Mouse (Mus musculus): ENCODE results near the gene Tbp. TPM values are rescaled to one million over a fixed set of nuclear protein-coding genes. Genes with fewer than 3 reads are reported as not detected.
A peak's percentile ranks its signal among the peaks of the same experiment; 100 is the strongest.

Gene Tbp
- total RNA-seq (2012; rRNA removed), result 35.6 and 39.4 TPM in 2 replicates

DNA sequence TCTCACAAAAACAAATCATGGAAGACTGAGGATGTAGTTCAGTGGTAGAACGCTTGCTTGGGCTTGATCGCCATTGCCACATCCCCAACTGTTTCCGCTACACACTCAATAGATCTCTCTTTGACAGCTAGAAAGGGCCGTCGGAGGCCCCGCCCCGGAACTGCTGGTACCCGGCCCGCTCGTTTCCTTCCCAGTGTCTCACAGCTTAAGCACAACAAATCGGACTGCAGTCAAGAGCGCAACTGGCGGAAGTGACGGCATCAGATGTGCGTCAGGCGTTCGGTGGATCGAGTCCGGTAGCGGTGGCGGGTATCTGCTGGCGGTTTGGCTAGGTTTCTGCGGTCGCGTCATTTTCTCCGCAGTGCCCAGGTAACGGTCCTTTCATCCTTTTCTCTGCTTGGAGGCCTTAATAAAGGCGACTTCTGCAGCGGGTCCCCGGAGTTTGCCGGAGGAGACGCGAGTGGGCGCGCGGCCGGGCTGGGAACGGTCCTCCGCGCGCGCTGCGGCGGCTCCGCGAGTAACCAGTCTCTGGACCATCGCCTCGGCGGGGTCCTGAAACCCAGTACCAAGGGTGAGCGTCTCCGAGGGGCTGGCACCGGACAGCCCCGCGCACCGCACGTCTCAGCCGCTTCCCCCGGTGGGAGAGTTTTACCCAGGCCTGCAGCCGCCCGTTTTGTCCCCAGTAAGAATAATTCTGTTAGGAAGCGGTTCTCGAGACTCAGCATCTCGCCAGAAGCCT, at the start of gene Tbp, which contains the start of gene Psmb1:
TSS of gene Tbp (plus strand) at position 233 of the 739 bp plus-strand sequence.
TSS of gene Psmb1 (minus strand) at position 96 of the 739 bp plus-strand sequence.
- Histone ChIP-seq H3K4me3 (ENCODE audit: insufficient read depth in 1 of 2, low read depth in 1 of 2, low read length in 2 of 2, poor library complexity in 1 of 2, severe bottlenecking in 1 of 2) (peak within 1 kb of the TSS; percentile 90 to 96), H3K4me1 (ENCODE audit: control insufficient read depth in 2 of 2, insufficient read depth in 2 of 2, low read length in 2 of 2, poor library complexity in 1 of 2) (peaks cover 0 to 5% of the 10 kb centered on the region in 2 experiments; a peak in 2 of 4 replicates), H3K36me3 (ENCODE audit: control insufficient read depth, insufficient read depth, low read length, poor library complexity, severe bottlenecking) (peaks cover 11% of the 10 kb centered on the region), H3K27ac (ENCODE audit: insufficient read depth, low read depth, low read length, poor library complexity, severe bottlenecking) (no peak within 1 kb of the TSS), H3K9me3 (ENCODE audit: control insufficient read depth, insufficient read depth, low read depth, low read length) (no peaks in the 10 kb centered on the region), H3K9ac (ENCODE audit: insufficient read depth, low read depth, low read length, poor library complexity, severe bottlenecking) (peak within 1 kb of the TSS; percentile 93)
- TF ChIP-seq CHD2 (IDR thresholded peaks at IDR 0.05; ENCODE audit: low read depth, low read length) (peak; percentile 37; the same call in 1 of the 2 replicates), ZC3H11A (IDR thresholded peaks at IDR 0.05; ENCODE audit: borderline replicate concordance, low read depth, low read length) (no peak), HCFC1 (IDR thresholded peaks at IDR 0.05; ENCODE audit: borderline replicate concordance, insufficient read depth, low read length) (peak; percentile 90), ZNF384 (IDR thresholded peaks at IDR 0.05; ENCODE audit: low read depth, low read length) (no peak)
- in situ Hi-C loops (cut with MboI; ENCODE audit: low sequenced_read_pairs in 2 of 2, unreplicated experiment in 2 of 2), result no loop called here
- DNase-seq (ENCODE audit: low read depth, low spot score), result peak; percentile 93

DNA sequence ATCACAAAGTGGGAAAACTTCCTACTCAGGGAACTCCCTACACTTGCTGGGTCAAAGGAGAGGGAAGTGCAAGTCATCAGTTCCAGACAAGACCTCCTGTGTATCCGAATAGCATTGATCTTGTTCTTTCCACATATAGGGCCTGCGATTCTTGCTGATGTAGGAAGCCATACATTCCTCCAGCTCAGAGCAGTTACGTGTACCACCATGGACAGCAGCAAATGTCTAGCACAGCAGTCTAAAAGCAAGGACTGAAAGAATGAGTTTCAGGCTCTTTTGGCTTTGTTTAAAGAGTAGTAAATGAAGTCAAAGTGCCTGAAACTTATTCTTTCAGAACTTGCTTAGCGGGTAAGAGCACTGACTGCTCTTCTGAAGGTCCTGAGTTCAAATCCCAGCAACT, 44.5 kb upstream of the Tbp start:
- in situ Hi-C loops (cut with MboI; ENCODE audit: low sequenced_read_pairs in 2 of 2, unreplicated experiment in 2 of 2), result loop anchor here in 1 of 2 experiments (25.0 kb wide), 1 partner anchor 393 kb away; no protein-coding TSS in a partner anchor
- TF ChIP-seq HCFC1 (IDR thresholded peaks at IDR 0.05; ENCODE audit: borderline replicate concordance, insufficient read depth, low read length), result no peak
- TF ChIP-seq MAFK (IDR thresholded peaks at IDR 0.05; ENCODE audit: insufficient read depth, low read depth, low read length), result peak; percentile 11; the same call in 1 of the 2 replicates
- no peak overlapping the region for H3K27ac ChIP-seq (ENCODE audit: insufficient read depth, low read depth, low read length, poor library complexity, severe bottlenecking)
- H3K4me3 ChIP-seq (ENCODE audit: insufficient read depth in 1 of 2, low read depth in 1 of 2, low read length in 2 of 2, poor library complexity in 1 of 2, severe bottlenecking in 1 of 2), result no peak overlapping the region
- no peaks in the 10 kb centered on the region for H3K36me3 ChIP-seq (ENCODE audit: control insufficient read depth, insufficient read depth, low read length, poor library complexity, severe bottlenecking)
- no peaks in the 10 kb centered on the region for H3K4me1 ChIP-seq (ENCODE audit: control insufficient read depth in 2 of 2, insufficient read depth in 2 of 2, low read length in 2 of 2, poor library complexity in 1 of 2)
- no peak overlapping the region for H3K9ac ChIP-seq (ENCODE audit: insufficient read depth, low read depth, low read length, poor library complexity, severe bottlenecking)
- DNase-seq (ENCODE audit: low read depth, low spot score), result peak; percentile 26
- no peaks in the 10 kb centered on the region for H3K9me3 ChIP-seq (ENCODE audit: control insufficient read depth, insufficient read depth, low read depth, low read length)

DNA sequence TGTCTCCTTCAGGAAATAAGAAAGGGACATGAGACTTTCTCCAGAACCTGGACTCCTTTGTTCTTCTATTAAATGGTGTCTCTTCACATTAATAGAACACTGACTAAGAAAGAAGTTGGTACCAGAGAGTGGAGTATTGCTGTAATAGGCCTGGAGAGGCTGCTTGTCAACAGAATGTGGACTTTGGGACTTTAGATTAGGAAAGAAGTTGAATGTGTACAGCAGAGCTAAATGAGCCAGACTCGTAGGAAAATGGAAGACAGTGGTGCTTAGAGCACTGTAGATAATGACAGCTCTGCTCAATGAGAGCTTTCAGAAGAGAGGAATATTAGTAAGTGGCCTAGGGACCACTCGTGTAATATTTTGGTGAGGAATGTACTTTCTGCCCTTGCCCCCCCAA, 43.1 kb upstream of the Tbp start:
- in situ Hi-C loops (cut with MboI; ENCODE audit: low sequenced_read_pairs in 2 of 2, unreplicated experiment in 2 of 2), result loop anchor here in 1 of 2 experiments (25.0 kb wide), 1 partner anchor 394 kb away; no protein-coding TSS in a partner anchor
- H3K9me3 ChIP-seq (ENCODE audit: control insufficient read depth, insufficient read depth, low read depth, low read length), result no peaks in the 10 kb centered on the region
- DNase-seq (ENCODE audit: low read depth, low spot score), result no peak
- H3K27ac ChIP-seq (ENCODE audit: insufficient read depth, low read depth, low read length, poor library complexity, severe bottlenecking), result no peak overlapping the region
- TF ChIP-seq CHD2 (IDR thresholded peaks at IDR 0.05; ENCODE audit: low read depth, low read length), result no peak
- no peak for TF ChIP-seq HCFC1 (IDR thresholded peaks at IDR 0.05; ENCODE audit: borderline replicate concordance, insufficient read depth, low read length)
- TF ChIP-seq ZNF384 (IDR thresholded peaks at IDR 0.05; ENCODE audit: low read depth, low read length), result no peak
- TF ChIP-seq ZC3H11A (IDR thresholded peaks at IDR 0.05; ENCODE audit: borderline replicate concordance, low read depth, low read length), result no peak
- TF ChIP-seq MAFK (IDR thresholded peaks at IDR 0.05; ENCODE audit: insufficient read depth, low read depth, low read length), result no peak
- no peak overlapping the region for H3K4me3 ChIP-seq (ENCODE audit: insufficient read depth in 1 of 2, low read depth in 1 of 2, low read length in 2 of 2, poor library complexity in 1 of 2, severe bottlenecking in 1 of 2)
- H3K9ac ChIP-seq (ENCODE audit: insufficient read depth, low read depth, low read length, poor library complexity, severe bottlenecking), result no peak overlapping the region
- H3K36me3 ChIP-seq (ENCODE audit: control insufficient read depth, insufficient read depth, low read length, poor library complexity, severe bottlenecking), result no peaks in the 10 kb centered on the region
- H3K4me1 ChIP-seq (ENCODE audit: control insufficient read depth in 2 of 2, insufficient read depth in 2 of 2, low read length in 2 of 2, poor library complexity in 1 of 2), result no peaks in the 10 kb centered on the region

DNA sequence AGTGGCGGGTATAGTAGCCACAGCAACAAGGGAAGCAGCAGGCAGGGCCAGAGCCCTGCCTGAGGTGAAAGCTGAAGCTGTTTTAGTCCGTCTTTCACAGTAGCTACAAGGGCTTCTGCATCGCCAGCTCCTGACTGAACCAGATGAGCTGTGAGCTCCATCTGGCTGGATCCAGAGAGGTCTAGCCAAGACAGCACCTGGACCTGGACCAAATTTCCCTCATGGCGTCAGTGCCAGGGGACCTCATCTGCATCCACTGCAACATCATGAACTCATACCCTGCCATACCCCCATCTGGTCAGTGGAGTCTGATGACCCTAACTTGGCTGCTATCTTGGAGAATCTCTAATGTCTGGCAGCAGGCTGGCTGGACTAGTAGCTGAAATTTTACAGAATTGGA, 39.9 kb upstream of the Tbp start:
- no peaks in the 10 kb centered on the region for H3K4me1 ChIP-seq (ENCODE audit: control insufficient read depth in 2 of 2, insufficient read depth in 2 of 2, low read length in 2 of 2, poor library complexity in 1 of 2)
- H3K36me3 ChIP-seq (ENCODE audit: control insufficient read depth, insufficient read depth, low read length, poor library complexity, severe bottlenecking), result no peaks in the 10 kb centered on the region
- no peak overlapping the region for H3K27ac ChIP-seq (ENCODE audit: insufficient read depth, low read depth, low read length, poor library complexity, severe bottlenecking)
- no peak for TF ChIP-seq MAFK (IDR thresholded peaks at IDR 0.05; ENCODE audit: insufficient read depth, low read depth, low read length)
- no peak for TF ChIP-seq ZC3H11A (IDR thresholded peaks at IDR 0.05; ENCODE audit: borderline replicate concordance, low read depth, low read length)
- TF ChIP-seq HCFC1 (IDR thresholded peaks at IDR 0.05; ENCODE audit: borderline replicate concordance, insufficient read depth, low read length), result no peak
- no peak for TF ChIP-seq ZNF384 (IDR thresholded peaks at IDR 0.05; ENCODE audit: low read depth, low read length)
- DNase-seq (ENCODE audit: low read depth, low spot score), result no peak
- in situ Hi-C loops (cut with MboI; ENCODE audit: low sequenced_read_pairs in 2 of 2, unreplicated experiment in 2 of 2), result loop anchor here in 1 of 2 experiments (25.0 kb wide), 1 partner anchor 397 kb away; no protein-coding TSS in a partner anchor
- no peaks in the 10 kb centered on the region for H3K9me3 ChIP-seq (ENCODE audit: control insufficient read depth, insufficient read depth, low read depth, low read length)
- H3K9ac ChIP-seq (ENCODE audit: insufficient read depth, low read depth, low read length, poor library complexity, severe bottlenecking), result no peak overlapping the region
- no peak overlapping the region for H3K4me3 ChIP-seq (ENCODE audit: insufficient read depth in 1 of 2, low read depth in 1 of 2, low read length in 2 of 2, poor library complexity in 1 of 2, severe bottlenecking in 1 of 2)

Data from ES-E14 (cell line).